Mouse (Mus musculus) urinary bladder, postnatal 14 days (tissue): ENCODE measurements around the gene Trnp1.

ENCODE experiments used
- DNase-seq: peaks from one replicate; pipeline ENCODE4 v3.0.0; 2021; ENCODE audit warnings: low spot score

The Trnp1 gene

GRCm38 (mm10) chr4:133460006-133460405 lies 38.3 kb downstream of the Trnp1 start:
- DNase-seq = no peak

GRCm38 (mm10) chr4:133458044-133458443 lies 40.3 kb downstream of the Trnp1 start:
- DNase-seq = no peak

- DNase-seq = no peak
Measured at GRCm38 (mm10) chr4:133452433-133452832, 45.9 kb downstream of the Trnp1 start.

DNA sequence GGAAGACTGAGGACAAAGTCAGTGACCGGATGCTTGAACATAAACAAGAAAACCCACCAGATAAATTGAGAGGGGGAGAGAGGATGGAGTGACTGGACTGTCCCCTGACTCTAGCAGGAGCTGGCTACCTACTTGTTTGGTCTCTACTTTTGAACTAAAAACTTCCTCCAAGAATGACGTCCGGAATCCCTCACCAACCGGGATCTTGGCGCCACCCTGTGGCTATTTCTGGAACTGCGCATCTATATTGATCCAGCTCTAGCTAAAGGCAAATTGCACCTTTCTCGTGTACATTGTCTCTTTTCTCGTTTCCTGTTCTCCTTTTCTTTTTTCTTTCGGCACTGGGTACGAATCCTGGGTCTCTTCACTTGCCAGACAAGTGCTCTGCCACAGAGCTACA lies 46.8 kb downstream of the Trnp1 start:
- DNase-seq = peak; percentile 91

DNA sequence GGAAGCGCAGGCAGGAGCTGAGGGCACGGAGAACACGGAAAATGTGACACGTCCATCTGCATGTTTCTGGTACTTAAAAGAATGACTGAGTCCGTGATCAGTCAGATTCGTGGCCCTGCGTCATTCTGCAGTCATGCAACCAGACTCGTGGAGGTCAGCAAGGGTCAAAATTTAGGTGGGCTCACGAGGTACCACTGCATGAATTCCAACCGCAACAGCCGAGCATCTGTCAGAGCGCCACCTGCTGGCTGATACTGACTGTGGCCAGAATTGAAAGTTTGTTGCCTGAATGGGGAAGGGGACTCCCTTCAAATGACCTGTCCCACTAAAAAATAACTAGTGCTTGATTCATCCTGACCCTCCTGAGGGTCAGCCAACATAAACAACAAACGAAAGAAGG lies 48.6 kb downstream of the Trnp1 start:
- peak; percentile 47 for DNase-seq

DNA sequence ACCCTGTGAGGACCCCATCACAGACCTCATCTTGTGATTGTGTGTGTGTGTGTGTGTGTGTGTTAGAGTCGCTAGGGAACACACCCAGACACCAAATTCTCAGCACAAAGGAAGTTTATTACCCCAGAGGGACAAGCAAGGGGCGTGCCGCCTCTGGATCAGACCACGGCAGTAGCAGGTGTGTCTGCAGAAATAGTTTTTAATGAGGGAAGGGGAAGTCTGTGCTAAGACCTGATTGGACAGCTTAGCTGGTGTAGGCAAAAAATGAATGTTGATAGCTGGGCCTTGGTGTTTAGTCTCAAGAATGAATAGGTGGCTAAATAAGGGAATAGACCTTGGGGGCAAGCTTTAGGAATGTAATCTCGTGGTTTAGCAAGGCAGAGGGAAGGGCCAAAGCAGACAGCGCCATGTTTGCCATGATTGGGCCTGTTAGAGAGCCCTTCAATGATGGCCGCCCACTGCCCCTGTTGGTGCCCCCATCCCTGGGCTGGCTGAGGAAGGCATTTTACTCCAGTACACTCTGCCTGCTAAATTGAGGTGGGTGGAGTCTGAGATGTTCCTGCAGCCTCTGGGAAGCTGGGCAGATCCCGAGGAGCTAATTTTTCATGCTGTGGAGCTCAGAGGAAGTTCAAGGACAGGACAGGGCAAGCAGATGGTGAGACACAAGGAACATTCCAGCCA lies 49.5 kb downstream of the Trnp1 start:
- DNase-seq = no peak

GRCm38 (mm10) chr4:133447967-133448366 lies 50.4 kb downstream of the Trnp1 start:
- no peak for DNase-seq

DNA sequence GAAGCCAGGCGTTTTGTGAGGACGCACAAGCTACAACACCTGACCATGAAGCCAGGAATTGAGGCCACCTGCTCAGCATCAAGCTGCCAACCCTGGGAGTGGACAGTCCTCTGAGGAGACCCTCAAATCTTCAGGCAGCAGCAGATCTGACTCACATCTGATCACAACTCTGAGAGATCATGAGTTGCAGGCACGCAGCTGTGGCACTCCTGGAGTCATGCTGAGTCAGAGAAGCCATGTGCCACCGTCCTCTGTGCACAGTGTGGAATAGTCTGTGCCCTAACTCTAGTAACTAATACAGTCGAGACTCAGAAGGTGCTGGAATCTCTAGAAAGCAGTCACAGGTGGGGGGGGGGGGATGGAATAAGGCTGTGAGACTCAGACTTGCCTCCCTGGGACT lies 51.0 kb downstream of the Trnp1 start:
- DNase-seq = no peak

DNA sequence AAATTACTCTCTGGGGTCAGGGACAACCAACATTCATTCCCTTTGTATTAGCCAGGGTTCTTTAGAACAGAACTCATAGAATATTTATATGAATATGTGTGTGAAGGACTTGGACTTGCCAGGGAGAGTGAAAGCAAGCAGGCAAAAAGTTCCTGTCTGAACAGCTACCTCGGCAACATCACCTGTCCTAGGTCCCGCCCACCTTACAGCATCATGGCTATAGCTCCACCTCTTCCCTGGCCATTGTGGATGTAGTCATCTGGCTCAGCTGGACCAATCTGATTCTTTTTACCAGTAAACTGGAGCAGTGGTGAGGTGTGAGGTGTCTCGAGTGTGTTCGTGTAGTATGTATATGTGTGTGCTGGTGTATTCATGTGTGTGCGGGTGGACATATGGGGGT lies 52.6 kb downstream of the Trnp1 start:
- DNase-seq = no peak

- DNase-seq = no peak
Measured at GRCm38 (mm10) chr4:133443085-133443484, 55.3 kb downstream of the Trnp1 start.

GRCm38 (mm10) chr4:133442194-133442593 lies 56.2 kb downstream of the Trnp1 start:
- DNase-seq = no peak
